Mouse (Mus musculus) embryonic fibroblast, embryonic 13.5 days (primary cell): ENCODE measurements around the gene Sugct.

Experiments
- CTCF ChIP-seq: IDR thresholded peaks from 2 replicates; pipeline ENCODE4 v1.5.1; 2011; ENCODE audit warnings: mild to moderate bottlenecking, control low read depth, low read length, moderate library complexity, borderline replicate concordance; ENCODE audit not compliant: insufficient read depth
- POLR2A ChIP-seq: IDR thresholded peaks from 2 replicates; pipeline ENCODE4 v1.6.1; 2011; ENCODE audit warnings: low read depth, mild to moderate bottlenecking, control low read depth, low read length, moderate library complexity

DNA sequence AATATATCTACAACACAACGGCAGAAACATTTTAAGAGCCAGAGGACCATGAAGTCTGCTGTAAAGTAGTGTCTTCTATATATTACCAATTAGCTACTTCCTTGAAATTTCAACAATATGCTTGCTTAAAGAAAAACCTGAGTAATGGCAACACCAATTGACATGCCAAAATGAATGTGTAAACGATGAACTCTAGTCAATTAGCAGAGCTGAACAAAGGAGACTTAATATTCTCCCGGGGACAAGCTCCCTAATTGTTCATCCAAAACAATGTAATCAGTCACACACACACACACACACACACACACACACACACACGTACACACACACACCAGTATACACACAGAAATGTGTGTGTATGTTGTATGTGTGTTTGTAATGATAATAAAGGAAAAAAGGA lies 160.5 kb downstream of the Sugct start:
- TF ChIP-seq CTCF = no peak
- no peak for TF ChIP-seq POLR2A
